Mouse (Mus musculus) kidney, adult 2 months (tissue): Measurements from ENCODE around the gene Fbxl12.

Experiments
- CTCF ChIP-seq: fragments of 200-500 bp; conservative IDR thresholded peaks from 2 replicates; pipeline ENCODE4 v1.5.1; 2011; ENCODE audit warnings: low read depth, mild to moderate bottlenecking, control low read depth, low read length, moderate library complexity, mixed read lengths; ENCODE audit not compliant: insufficient read depth, insufficient read length
- POLR2A ChIP-seq: fragments of 200-500 bp; IDR thresholded peaks from one replicate; pipeline ENCODE4 v1.6.1; 2011; ENCODE audit warnings: low read depth, low read length, control low read depth

GRCm38 (mm10) chr9:20653859-20654258 lies 9.3 kb upstream of the Fbxl12 start:
- no peak for TF ChIP-seq CTCF
- TF ChIP-seq POLR2A: no peak
